Mouse (Mus musculus): ENCODE measurements around the gene Ppp2ca.

Ppp2ca gene

GRCm38 (mm10) chr11:52163926-52164325 lies 65.4 kb downstream of the Ppp2ca start:
- DNase-seq: peak in 1 of 2 experiments; percentile 7

GRCm38 (mm10) chr11:52167126-52167525 lies 68.6 kb downstream of the Ppp2ca start:
- peak in 1 of 2 experiments; percentile 37 for DNase-seq

GRCm38 (mm10) chr11:52167901-52168302 lies 69.4 kb downstream of the Ppp2ca start:
- peak in 1 of 2 experiments; percentile 4 for DNase-seq

- DNase-seq: no peak
These were observed 70.0 kb downstream of the Ppp2ca start for GRCm38 (mm10) chr11:52168461-52168860.
